Mouse (Mus musculus) monocyte, adult 5-6 weeks (primary cell): ENCODE results near the gene Akip1. TPM values are rescaled to one million over a fixed set of nuclear protein-coding genes. Genes with fewer than 3 reads are reported as not detected.

Source experiments
- ATAC-seq: fragments of 153-309, 156-312 bp; replicated peaks from 2 replicates; pipeline ENCODE4 v1.8.0; 2017; ENCODE audit warnings: mild to moderate bottlenecking; ENCODE audit not compliant: low TSS enrichment, insufficient number of reproducible peaks, severe bottlenecking, poor library complexity, low FRiP score
- total RNA-seq: library from RNA; stranded (forward); fragments of 200-1000, 200-491, 200-594 nt; gene quantifications from 3 replicates; pipeline ENCODE4 v1.2.3, GENCODE M21; 2017

The Akip1 gene
- total RNA-seq: 6.3 to 8.2 TPM (median 8.2 TPM) in 3 replicates

GRCm38 (mm10) chr7:109703190-109704015 lies at the start of gene Akip1, which contains the start of gene St5:
Akip1 (plus strand) TSS chr7:109703690.
St5 (minus strand) TSS chr7:109703605.
- peak; percentile 84 for ATAC-seq

- ATAC-seq: no peak
These were observed 48.6 kb upstream of the Akip1 start for GRCm38 (mm10) chr7:109654871-109655270.

GRCm38 (mm10) chr7:109657884-109658283 lies 45.6 kb upstream of the Akip1 start:
- no peak for ATAC-seq

- no peak for ATAC-seq
These were observed 44.2 kb upstream of the Akip1 start for GRCm38 (mm10) chr7:109659278-109659677.

- no peak for ATAC-seq
These were observed 40.9 kb upstream of the Akip1 start for GRCm38 (mm10) chr7:109662626-109663025.

- ATAC-seq: no peak
These were observed 36.8 kb upstream of the Akip1 start for GRCm38 (mm10) chr7:109666664-109667063.

GRCm38 (mm10) chr7:109669426-109670170 lies 33.9 kb upstream of the Akip1 start:
- no peak for ATAC-seq

GRCm38 (mm10) chr7:109671581-109672471 lies 31.7 kb upstream of the Akip1 start:
- ATAC-seq: no peak

- no peak for ATAC-seq
These were observed 28.4 kb upstream of the Akip1 start for GRCm38 (mm10) chr7:109674944-109675628.

- no peak for ATAC-seq
These were observed 23.2 kb upstream of the Akip1 start for GRCm38 (mm10) chr7:109680284-109680683.

GRCm38 (mm10) chr7:109680879-109681278 lies 22.6 kb upstream of the Akip1 start:
- no peak for ATAC-seq

- no peak for ATAC-seq
These were observed 16.8 kb upstream of the Akip1 start for GRCm38 (mm10) chr7:109686585-109687128.

- no peak for ATAC-seq
These were observed 13.4 kb upstream of the Akip1 start for GRCm38 (mm10) chr7:109690101-109690500.

- ATAC-seq: no peak
These were observed 12.5 kb upstream of the Akip1 start for GRCm38 (mm10) chr7:109690961-109691360.

- no peak for ATAC-seq
These were observed 8.7 kb upstream of the Akip1 start for GRCm38 (mm10) chr7:109694576-109695338.

- ATAC-seq: no peak
These were observed 8.2 kb upstream of the Akip1 start for GRCm38 (mm10) chr7:109695339-109695726.

GRCm38 (mm10) chr7:109700213-109700612 lies 3.3 kb upstream of the Akip1 start:
- ATAC-seq: no peak
